Mouse (Mus musculus) heart, adult 11 months (tissue): ENCODE data around the gene Klc1.
A peak's percentile ranks its signal among the peaks of the same experiment; 100 is the strongest.

Experiments
- DNase-seq: peaks from one replicate; pipeline ENCODE4 v3.0.0; 2022

Gene Klc1

DNA sequence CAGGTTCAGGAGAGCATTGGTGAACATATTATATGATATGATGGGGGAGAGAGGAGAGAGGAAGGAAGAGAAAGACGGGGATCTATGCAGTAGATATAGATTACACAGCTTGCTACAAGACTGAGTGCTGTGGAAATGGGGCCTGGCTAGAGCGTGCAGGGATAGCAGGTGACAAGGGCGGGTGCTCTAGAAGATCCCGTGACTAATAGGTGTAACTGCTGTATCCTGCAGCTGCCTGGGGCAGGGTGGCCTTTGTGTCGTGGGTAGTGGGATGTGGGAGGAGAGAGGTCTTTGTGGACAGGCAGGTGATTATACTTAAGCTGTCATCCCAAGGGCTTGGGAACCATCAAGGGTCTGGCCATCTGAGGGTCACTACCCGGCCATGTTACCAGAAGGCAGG, 13.4 kb upstream of the Klc1 start:
- DNase-seq, result peak; percentile 84

DNA sequence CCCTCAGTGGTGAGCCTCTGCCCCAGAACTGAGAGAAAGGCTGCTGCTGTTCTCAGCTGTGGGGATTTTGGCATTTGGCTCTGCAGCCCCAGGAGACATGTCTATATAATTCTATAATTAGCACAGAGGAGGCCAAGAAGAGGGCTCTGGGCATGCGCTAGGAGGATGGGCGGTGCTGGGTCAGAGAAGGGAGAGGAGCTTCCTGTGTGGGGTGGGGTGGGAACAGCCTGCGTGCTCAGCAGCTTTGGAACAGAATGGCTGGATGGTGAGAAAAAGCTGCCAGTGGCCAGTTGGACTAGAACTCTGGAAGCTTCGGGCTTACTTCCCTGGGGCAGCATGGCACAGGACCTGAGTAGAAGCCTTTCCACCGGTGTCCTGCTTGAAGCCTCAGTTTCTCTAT, 12.6 kb upstream of the Klc1 start:
- DNase-seq, result peak; percentile 99

DNA sequence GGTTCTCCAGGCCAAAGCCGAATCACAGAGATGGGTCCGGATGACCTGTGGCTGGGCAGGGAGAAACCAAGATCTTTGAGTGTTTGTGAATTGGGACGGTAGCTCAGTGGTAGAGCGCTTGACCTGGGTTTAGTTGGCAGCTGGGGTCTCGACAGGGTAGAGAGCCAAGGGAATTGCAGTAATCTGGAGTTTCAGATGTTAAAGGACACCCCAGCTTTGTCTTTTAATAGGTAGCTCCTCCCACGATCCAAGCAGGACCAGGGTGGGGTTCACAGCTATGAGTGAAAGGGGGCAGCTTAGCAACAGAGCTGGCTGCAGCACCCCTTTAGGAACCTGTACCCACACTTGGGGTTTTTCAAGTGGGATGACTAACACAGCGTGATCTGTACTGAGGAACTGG, 11.2 kb upstream of the Klc1 start:
- DNase-seq, result peak; percentile 91

DNA sequence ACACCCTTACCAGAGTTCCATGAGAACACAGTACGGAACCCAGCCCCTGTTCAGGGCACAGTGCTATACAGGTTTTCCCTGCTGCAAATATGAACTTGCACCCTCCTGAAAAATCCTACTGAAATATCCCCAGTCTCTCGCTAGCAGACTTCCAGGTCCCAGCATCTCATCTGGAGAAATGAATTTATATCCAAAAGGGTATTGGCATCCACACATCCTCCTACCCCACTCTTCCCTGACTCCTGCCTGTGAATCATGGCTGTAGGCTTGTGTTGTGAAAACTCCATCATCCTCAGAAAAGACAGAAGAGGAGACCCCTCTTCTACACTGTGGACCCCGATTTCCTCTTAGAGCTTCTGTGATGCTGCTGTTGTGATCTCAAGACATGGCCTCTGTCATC, 7.9 kb upstream of the Klc1 start:
- no peak for DNase-seq

DNA sequence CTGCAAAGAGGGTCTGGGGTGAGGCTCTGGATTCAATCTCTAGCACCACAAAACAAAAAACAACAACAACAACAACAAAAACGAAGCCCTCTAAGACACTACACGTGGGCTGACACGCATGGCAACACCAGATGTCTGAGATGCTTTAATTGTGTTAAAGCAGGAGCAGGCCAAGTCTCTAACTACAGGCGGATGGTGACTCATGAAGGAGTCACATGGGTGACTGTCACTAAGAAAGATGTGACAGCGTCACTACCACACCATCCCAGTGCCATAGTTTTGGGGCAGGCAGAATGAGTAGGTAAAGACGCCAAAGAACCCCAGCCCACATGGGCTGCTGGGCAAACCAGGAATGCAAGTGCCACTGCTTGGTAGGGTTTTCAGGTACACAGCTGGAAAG, 6.2 kb upstream of the Klc1 start:
- no peak for DNase-seq

DNA sequence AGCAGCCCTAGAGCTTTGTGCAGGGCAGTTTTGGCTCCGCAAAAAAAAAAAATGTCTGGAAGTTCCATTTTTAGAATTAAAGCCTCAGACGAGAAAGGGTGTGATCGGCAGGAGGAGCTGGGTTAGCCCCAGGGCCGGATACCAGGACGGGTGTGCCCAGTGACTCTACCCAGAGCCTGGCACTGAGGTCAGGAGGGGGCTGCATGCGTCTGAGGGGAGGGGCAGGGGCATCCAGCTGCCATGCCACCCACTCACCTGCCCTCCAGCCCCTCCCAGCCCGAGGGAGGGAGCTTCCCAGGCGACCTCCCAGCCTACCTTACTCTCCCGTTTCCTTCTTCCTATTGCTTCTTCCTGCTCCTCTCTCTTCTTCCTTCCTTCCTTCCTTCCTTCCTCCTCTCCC, 5.3 kb upstream of the Klc1 start:
- DNase-seq, result peak; percentile 93

DNA sequence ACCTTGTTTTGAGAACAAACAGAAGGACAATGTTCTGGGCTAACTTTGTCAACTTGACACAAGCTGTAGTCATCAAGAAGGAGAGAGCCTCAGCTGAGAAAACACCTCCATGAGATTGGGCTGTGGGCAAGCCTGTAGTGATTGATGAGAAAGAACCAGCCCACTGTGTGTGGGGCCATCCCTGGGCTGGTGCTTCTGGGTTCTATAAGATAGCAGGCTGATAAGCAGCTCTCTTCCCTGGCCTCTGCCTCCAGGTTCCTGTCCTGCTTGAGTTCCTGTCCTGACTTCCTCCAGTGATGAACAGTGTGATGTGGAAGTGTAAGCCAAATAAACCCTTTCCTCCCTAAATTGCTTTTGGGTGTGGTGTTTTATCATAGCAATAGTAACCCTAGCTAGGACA, 3.9 kb upstream of the Klc1 start:
- DNase-seq, result peak; percentile 86

DNA sequence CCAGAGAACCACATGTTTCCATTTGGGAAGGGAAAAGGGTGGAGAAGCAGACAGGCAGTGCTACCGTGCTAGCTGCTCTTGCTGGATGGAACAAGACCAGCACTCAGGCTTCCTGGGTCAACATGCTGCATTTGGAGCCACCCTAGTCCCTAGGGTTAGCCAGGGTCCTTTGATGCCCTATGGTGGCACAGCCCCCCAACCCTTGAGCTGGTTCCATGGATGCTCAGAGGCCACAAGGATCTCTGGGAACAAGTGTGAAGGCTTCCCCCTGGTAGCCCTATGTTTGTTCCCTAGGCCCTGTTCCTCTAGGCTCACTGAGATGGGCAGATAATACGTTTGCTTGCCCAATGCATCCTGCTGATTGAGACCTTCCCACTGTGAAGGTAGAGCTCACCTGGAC, 3.4 kb upstream of the Klc1 start:
- peak; percentile 92 for DNase-seq

DNA sequence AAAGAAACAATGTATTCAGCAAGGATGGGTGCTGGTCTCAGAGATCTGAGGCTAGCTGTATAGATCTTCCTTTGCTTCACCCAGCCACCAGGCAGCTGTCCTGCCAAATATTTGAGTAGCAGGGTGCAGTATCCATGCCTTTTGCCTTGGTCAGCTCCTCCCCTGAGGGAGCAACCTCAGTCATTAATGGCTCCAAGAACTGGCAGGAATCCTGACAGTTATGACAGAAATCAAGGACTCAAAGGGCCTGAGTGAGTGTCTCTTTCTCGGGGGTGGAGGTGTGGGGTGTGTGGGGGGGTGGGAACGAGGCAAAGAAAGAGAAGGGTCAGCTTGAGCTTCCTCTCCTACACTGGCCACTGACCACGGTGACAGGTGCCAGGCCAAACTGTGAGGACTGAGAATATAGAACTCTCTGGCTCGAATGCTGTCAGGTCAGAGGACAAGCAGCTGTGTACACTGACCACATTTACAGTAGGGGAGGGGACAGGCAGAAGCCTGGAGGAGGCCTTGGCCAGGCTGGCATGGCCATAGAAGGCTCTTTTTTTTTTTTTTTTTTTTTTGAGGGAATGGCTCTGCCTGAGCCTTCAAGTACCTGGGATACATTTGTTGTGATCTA, 2.5 kb upstream of the Klc1 start:
- no peak for DNase-seq

DNA sequence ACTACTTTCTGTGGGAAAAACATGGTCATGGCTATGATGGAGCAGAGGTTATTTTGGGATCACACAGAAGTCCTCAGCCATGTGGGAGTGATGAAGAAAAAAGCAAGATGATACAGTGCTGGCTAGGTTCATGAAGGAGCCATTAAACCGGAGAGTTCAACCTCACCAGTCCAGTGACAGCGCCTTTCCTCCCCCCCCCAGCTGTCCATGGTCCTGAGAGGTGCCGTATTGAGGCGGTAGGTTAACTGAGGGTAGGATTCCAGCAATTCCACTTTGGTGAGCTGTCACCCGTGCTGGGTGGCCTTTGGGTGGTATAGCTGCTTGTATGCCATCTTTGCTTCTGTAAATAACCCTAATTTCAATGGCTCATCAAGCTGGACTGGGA, 2.0 kb upstream of the Klc1 start:
- DNase-seq, result no peak

DNA sequence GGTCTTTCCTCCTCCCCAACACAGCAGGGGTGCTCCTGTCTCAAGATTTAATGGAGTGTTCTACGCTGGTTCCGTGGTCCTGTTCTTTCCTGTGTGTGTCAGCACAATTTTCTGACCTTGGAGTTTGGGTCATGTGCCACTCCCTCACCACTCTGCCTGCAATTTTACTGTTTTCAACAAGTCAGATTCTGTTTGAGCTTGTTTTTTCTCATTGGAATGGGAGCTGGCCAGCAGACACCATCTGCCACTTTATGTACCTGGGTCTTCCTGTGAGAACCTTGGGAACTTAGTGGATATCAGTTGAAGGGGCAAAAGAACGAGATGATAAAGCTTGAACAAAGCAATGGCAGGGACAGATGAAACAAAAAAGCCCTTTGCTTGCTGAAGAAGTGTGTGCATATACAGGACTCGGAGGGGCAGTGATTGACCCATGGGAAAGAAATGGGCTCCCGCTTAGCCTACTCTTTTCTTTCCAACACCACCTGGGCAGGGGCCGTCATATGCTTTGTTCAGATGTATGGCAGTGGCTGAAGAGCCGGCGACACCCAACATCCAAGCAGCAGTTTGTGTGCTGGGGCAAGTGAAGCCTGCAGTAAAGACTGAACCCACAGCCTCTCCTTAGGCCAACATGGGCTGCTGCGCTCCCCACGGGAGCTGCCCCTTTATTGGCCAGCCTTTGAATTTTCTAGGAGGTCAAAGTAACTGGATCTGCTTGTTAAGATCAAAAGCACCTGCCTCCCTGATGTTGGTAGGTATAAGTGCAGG, 906 bp upstream of the Klc1 start:
- DNase-seq, result no peak

DNA sequence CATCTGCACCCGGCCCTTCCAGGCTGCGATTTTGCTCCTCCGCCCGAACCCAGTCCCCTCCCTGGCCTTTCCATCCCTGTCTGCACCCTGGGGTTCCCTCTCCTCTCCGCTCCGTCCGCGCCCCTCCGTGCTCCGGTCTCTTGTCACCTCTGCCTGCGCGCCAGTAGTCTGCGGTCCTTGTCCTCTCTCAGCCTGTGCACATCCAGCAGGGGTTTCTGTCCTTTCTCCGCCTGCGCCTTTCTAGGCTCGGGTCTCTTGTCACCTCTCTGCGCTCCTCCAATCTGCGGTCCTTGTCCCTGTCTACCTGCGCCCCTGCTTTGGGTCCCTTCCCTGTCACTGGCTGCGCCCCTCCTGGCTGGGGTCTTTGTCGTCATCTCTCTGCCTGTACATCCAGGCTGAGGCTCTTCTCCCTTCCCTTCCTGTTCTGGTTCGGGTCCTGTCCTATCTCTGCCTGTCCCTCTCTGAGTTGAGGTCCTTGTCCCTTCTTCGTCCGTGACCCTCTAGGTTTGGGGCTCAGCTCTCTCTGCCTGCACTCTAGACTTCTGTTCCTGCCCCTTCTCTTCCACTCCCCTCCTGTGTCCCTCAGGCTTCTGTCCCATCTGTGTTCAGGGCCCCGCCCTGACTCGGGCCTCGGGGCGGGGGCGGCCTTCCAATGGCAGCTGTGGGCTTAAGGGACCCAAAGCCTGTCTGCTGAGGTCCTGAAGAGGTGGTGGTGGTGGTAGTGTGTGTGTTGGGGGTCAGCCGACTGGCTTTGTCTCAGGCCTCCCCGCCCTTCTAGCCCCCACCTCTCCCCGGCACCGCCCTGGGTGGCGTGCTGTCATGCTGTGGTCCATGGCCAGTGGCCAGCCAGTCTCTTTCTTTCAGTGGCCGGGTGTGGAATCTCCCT, 770 bp downstream of the Klc1 start:
- DNase-seq, result peak; percentile 99

DNA sequence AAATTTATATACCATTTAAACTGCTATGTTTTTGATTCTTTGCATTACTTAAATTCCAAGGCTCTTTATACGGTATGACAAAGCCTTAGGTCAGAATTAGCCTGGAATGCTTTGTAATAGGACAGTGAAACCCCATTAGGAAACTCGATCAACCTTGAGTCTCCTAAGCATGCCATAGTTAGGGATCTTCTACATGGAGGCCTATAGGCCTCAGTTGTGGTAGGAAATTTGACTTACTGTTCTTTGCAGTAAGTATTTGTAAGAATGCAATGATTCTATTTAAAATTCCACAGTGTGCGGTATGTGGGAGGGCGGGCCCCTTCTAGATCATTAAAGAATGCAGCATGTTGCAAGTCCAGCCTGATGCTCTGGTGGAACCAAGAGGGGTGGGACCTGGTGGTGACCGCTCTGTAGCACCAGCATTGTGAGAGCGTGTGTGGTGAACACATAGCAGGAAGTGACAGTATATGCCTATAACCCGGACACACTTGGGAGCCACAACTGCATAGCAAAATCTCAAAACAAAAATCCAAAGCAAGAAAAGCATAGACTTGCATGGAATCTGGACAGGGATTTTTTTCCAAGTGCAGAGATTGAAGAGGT, 1.8 kb downstream of the Klc1 start:
- peak; percentile 82 for DNase-seq

DNA sequence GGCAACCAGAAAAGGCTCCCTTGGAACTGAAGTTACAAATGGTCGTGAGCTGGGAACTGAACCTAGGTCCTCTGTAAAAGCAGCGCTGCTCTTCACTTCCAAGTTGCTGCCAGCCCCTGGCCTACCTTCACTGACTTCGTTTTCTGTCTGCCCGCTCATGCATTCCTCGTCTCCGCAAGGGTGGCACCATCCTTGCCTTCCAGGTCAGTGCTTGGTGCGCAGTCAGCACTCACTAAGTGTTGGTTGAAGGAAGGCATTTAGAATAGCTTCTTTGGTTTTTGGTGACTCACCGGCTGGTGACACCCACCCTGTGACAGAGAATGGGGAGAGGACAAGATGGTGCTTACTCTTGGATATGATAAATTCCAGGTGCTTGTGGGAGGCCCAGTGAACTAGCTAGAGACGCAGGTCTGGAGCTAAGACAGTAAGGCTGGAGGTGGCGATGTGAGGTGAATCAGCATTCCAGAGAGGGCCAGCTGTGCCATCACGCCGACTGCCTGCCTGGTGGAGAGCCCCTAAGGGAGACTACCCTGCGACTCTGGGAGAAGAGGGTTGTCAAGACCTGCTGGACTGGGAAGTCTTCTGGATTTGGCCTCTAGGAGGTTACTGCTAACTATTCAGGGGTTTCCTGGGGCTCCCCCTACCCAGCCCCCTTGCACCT, 4.1 kb downstream of the Klc1 start:
- DNase-seq, result peak; percentile 88

DNA sequence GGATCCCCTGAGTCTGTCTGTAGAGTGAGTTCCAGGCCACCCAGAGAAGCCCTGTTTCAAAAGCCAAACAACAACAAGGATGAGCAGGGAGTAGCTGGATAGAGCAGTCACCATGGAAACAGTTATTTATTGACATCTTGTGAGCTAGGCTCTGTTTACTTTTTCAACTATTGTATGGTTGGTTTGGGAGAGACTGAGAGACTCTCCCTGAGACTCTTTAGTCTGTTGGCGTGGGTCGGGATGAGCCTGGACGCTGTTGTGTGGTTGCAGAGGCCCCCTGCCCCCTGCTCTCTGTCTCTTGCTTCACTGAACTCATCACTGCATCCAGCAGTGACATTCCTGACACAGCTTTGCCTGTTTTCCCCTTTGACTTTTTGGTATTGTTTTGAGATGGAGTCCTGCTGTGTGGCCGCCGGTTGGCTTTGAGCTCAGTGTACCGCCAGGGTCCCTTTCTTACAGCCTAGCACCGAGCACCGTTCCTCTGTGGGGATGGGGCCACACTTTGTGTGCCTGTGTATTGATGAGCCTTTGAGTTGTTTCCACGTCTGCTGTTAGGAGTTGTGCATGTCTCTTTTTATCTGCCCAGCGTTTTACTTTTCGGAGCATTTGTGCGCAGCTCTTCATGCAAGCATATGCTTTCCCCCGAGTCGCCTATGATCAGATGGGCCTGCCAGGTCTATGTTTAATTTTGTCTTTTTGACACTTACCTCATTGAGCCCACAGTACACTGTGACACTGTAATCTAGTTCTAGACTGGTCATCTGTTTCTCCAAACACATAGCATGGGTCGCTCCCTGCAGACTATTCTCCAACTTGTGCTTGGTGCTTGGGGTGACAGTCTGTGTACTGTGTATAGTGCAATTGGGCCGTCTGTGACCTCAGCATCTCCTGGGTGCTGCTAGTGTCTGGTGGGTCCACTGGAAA, 7.9 kb downstream of the Klc1 start:
- DNase-seq, result peak; percentile 86

DNA sequence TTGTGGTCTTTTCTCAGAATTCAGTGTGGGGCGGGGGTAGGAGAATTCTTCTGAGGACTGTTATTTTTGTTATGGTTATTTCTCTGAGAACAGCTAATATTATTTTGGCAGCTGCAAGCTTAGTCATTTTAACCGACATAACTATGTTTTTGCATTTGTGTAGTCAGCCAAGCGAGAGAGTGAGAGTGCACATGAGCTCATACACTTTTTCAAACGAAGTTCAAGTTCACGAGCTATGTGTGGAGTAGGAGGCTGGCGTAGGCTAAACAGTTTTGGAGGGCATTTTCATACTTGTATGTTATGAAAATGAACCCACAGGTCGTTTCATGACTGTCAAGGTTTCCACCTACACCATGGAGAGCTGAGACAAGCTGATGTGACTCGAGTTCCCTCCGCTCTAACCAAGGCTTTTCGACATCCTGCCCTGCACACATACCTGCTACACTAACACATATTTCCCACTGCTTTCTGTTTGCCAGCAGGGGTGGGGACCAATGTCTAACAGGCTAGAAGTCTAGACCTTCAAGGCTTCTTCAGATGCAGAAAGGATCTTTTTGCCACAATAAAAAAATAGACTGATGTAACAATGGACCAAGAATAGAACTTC, 9.8 kb downstream of the Klc1 start:
- DNase-seq, result no peak

DNA sequence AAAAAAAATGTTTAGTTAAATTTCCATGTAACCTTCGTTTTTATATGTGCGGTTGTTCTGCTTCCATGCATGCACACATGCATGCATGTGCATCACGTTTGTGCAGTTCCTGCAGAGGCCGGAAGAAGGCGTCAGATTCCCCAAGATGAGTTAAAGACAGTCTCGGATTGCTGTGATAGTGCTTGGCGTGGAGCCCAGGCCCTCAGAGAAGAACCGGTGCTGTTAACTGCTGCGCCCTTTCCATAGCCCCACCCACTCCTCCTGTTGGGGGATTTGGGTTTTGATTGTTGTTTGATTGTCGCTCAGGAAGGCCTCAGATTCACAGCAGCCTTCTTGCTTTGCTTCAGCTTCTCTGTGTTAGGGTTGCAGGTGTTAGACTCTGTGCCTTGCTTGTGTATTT, 10.7 kb downstream of the Klc1 start:
- DNase-seq, result peak; percentile 96

DNA sequence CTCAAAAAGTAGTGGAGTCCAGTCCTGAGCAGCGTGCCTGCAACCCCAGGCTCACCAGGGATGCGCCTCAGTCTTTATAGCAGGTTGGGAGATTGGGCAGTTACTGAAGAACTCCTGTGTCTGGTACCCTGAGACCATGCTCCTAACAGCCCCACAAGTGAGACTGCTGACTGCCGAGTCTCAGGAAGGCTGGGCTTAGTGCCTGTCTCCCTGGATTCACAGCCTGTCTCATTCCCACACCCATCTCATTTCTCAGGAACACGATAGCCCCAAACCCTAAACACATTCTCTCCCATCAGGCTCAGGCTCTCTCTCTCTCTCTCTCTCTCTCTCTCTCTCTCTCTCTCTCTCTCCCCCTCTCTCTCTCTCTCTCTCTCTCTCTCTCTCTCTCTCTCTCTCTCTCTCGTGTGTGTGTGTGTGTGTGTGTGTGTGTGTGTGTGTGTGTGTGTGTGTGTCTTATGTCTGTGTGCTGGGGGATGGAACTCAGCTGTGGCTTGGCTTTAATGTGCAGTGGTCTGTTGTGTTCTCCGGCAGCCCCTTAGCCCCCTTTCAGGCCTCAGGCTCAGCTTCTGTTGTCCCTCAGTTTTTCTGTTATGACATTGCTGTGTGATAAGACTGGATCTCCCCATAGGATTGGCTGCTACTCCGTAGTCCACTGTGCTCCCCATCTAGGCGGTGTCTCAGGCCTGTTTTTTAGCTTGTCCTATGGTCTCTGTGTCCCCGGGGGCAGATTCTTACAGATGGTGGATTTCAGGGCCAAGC, 11.3 kb downstream of the Klc1 start:
- DNase-seq, result no peak

DNA sequence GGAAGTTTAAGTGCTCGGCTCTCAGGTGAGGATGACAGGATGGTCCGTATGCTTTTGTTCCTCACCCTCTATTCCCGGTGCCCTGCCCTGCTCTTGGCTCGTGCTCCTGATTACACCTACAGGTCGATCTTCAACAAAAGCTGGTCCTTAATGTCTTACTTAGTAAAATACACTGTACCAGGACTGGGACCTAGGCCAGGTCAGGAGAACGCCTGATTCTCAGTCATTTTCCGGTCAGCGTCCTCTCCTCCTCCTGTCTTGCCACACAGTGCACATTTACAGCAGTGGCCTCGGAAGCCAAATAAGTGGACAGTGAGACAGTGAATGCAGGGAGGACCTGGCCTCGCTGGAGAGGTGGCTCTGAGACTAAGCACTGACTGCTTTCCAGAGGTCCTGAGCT, 12.0 kb downstream of the Klc1 start:
- no peak for DNase-seq

DNA sequence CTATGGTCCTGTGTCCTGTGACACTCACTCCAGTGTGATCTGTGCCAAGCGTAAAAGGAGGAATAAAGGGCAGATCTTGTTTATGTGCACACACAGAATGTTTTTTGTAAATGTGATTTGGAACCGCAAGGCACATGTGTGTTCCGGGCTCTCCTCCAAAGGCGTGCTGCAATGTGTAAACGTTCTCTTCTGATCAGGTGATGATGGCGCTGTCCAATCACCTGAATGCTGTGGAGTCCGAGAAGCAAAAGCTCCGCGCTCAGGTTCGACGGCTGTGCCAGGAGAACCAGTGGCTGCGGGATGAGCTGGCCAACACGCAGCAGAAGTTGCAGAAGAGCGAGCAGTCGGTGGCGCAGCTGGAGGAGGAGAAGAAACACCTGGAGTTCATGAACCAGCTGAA, 15.5 kb downstream of the Klc1 start:
- peak; percentile 87 for DNase-seq

DNA sequence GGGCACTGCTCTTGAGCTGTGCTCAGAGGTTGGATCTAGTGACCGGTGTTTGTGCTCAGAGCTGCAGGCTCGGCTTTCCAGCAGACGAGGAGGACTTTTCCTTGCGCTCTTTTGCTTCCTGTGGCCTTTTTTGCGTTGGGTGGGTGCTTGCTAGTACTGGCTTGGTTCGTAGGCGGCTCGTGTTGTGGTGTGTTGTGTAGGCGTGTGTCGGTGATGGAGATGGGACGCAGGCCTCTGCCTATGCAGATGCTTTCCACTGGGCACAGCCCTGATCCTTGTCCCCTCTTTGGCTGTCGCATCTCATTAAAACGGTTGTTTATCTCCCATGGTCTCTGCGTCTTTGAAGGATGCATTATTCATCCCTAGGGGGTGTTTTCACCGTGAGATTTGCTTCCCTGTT, 16.2 kb downstream of the Klc1 start:
- DNase-seq, result peak; percentile 80
